Mouse (Mus musculus) testis, adult 2 months (tissue): ENCODE measurements around the gene 1600014C23Rik.

Experiments used
- CTCF ChIP-seq: fragments of 200-500 bp; IDR thresholded peaks from 2 replicates; pipeline ENCODE4 v1.5.1; 2012; ENCODE audit warnings: low read depth, mild to moderate bottlenecking, inconsistent platforms, low read length, moderate library complexity; ENCODE audit not compliant: control insufficient read depth, insufficient read depth, insufficient replicate concordance
- POLR2A ChIP-seq: fragments of 200-500 bp; IDR thresholded peaks from 2 replicates; pipeline ENCODE4 v1.6.1; 2012; ENCODE audit warnings: low read depth, mild to moderate bottlenecking, inconsistent platforms, low read length, moderate library complexity; ENCODE audit not compliant: control insufficient read depth

DNA sequence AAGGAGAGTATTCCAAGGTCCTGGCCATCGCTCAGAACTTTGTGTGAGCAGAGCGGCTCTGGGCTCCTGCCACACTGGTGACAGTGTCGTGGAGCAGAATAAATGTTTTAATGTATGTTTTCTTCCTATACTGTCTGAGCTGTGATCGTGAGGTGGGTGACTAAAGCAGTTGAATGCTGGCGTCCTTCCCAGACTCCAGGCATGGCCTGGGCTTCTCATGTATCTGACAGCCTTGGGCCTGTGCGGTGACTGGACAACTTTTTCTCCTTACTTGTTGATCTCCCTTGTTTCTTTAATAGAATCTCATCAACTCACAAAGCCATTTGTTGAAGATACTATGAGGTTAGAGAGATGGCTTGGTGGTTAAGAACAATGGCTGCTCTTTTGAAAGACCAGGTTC lies 35.3 kb downstream of the 1600014C23Rik start:
- TF ChIP-seq CTCF, result no peak
- no peak for TF ChIP-seq POLR2A
